Mouse (Mus musculus): ENCODE results near the gene Crb3.

Crb3 gene

GRCm38 (mm10) chr17:57062011-57062521 is 3.2 kb downstream of the Crb3 start:
- in situ Hi-C loops (cut with MseI, MboI) = no loop called here

- in situ Hi-C loops (cut with MseI, MboI) = no loop called here
These were observed 3.6 kb downstream of the Crb3 start for GRCm38 (mm10) chr17:57062548-57062947.

- in situ Hi-C loops (cut with MseI, MboI) = no loop called here
These were observed 4.1 kb downstream of the Crb3 start for GRCm38 (mm10) chr17:57063031-57063430.

- in situ Hi-C loops (cut with MseI, MboI) = no loop called here
These were observed 8.0 kb downstream of the Crb3 start for GRCm38 (mm10) chr17:57066908-57067307.

GRCm38 (mm10) chr17:57070272-57070671 is 11.4 kb downstream of the Crb3 start:
- in situ Hi-C loops (cut with MseI, MboI) = no loop called here

GRCm38 (mm10) chr17:57070699-57071098 is 11.8 kb downstream of the Crb3 start:
- in situ Hi-C loops (cut with MseI, MboI) = no loop called here

- in situ Hi-C loops (cut with MseI, MboI) = no loop called here
These were observed 18.0 kb downstream of the Crb3 start for GRCm38 (mm10) chr17:57076916-57077315.

GRCm38 (mm10) chr17:57078336-57078735 is 19.4 kb downstream of the Crb3 start, which contains the start of gene Dennd1c:
Dennd1c (minus strand) TSS chr17:57078514.
- in situ Hi-C loops (cut with MseI, MboI) = no loop called here

- in situ Hi-C loops (cut with MseI, MboI) = no loop called here
These were observed 21.0 kb downstream of the Crb3 start for GRCm38 (mm10) chr17:57079919-57080318.

GRCm38 (mm10) chr17:57081234-57081842 is 22.4 kb downstream of the Crb3 start:
- in situ Hi-C loops (cut with MseI, MboI) = no loop called here

GRCm38 (mm10) chr17:57082481-57082880 is 23.6 kb downstream of the Crb3 start:
- in situ Hi-C loops (cut with MseI, MboI) = no loop called here

GRCm38 (mm10) chr17:57085970-57086757 is 27.3 kb downstream of the Crb3 start:
- in situ Hi-C loops (cut with MseI, MboI) = no loop called here

- in situ Hi-C loops (cut with MseI, MboI) = no loop called here
These were observed 28.3 kb downstream of the Crb3 start, which contains the start of gene Tubb4a for GRCm38 (mm10) chr17:57087049-57087832. Tubb4a (minus strand) TSS chr17:57087782.

- in situ Hi-C loops (cut with MseI, MboI) = loop anchor here (10.0 kb wide), 1 partner anchor 71 kb away; no protein-coding TSS in a partner anchor
These were observed 35.3 kb downstream of the Crb3 start for GRCm38 (mm10) chr17:57094222-57094621.

GRCm38 (mm10) chr17:57095855-57096622 is 37.1 kb downstream of the Crb3 start:
- in situ Hi-C loops (cut with MseI, MboI) = loop anchor here (10.0 kb wide), 1 partner anchor 69 kb away; no protein-coding TSS in a partner anchor

GRCm38 (mm10) chr17:57096623-57096920 is 37.7 kb downstream of the Crb3 start:
- in situ Hi-C loops (cut with MseI, MboI) = loop anchor here (10.0 kb wide), 1 partner anchor 68 kb away; no protein-coding TSS in a partner anchor

- in situ Hi-C loops (cut with MseI, MboI) = loop anchor here (10.0 kb wide), 1 partner anchor 66 kb away; no protein-coding TSS in a partner anchor
These were observed 39.4 kb downstream of the Crb3 start for GRCm38 (mm10) chr17:57098321-57098720.

GRCm38 (mm10) chr17:57099629-57100325 is 40.9 kb downstream of the Crb3 start:
- in situ Hi-C loops (cut with MseI, MboI) = loop anchor here (10.0 kb wide), 1 partner anchor 65 kb away; no protein-coding TSS in a partner anchor

- in situ Hi-C loops (cut with MseI, MboI) = no loop called here
These were observed 43.4 kb downstream of the Crb3 start for GRCm38 (mm10) chr17:57102276-57102675.

GRCm38 (mm10) chr17:57104496-57104895 is 45.6 kb downstream of the Crb3 start:
- in situ Hi-C loops (cut with MseI, MboI) = no loop called here

All from mouse trophoblast stem cell (cell line).